In genomic region chr4:106472335-106472734, GRCm38 (mm10) we compare ENCODE assay signal across 8 mouse cellular contexts. TPM values are rescaled to one million over a fixed set of nuclear protein-coding genes. Genes with fewer than 3 reads are reported as not detected.
DNase-seq lines count a peak whose midpoint lies in the region; ATAC-seq and TF ChIP-seq lines count a peak whose summit lies in the region.

No protein-coding gene starts in this region.

- H3K36me3 ChIP-seq in kidney, adult 2 months (ENCODE audit: control insufficient read depth, insufficient read depth, low read length): no peaks in the 10 kb centered on the region
- no peaks in the 10 kb centered on the region for H3K36me3 ChIP-seq in limb, embryonic 10.5 days
- H3K36me3 ChIP-seq in neural tube, embryonic 12.5 days: no peaks in the 10 kb centered on the region

- DNase-seq in urinary bladder, postnatal 14 days (ENCODE audit: low spot score): peak; percentile 63
- no peak for DNase-seq in urinary bladder, postnatal 10 days (ENCODE audit: low spot score)
- peak; percentile 84 to 90 for DNase-seq in cerebellum, postnatal 10 days
- DNase-seq in frontal cortex, postnatal 25 days (ENCODE audit: low spot score in 2 of 2): peak; percentile 41 to 60
- DNase-seq in kidney, adult 2 months: peak; percentile 81
- DNase-seq in limb, embryonic 10.5 days (ENCODE audit: low spot score): peak; percentile 63
- peak; percentile 19 to 24 for DNase-seq in thymus, postnatal 36 days

- no peaks in the 10 kb centered on the region for H3K4me1 ChIP-seq in kidney, adult 2 months (ENCODE audit: control insufficient read depth, insufficient read depth, low read length)
- no peaks in the 10 kb centered on the region for H3K4me1 ChIP-seq in limb, embryonic 10.5 days
- H3K4me1 ChIP-seq in neural tube, embryonic 12.5 days: no peaks in the 10 kb centered on the region

- H3K27ac ChIP-seq in kidney, adult 2 months (ENCODE audit: insufficient read depth, low read depth, low read length): no peak overlapping the region
- H3K27ac ChIP-seq in limb, embryonic 10.5 days: no peak overlapping the region
- H3K27ac ChIP-seq in neural tube, embryonic 12.5 days: no peak overlapping the region

- peak; percentile 49; the same call in 1 of the 2 replicates for ATAC-seq in neural tube, embryonic 12.5 days (ENCODE audit: low FRiP score, low read depth)

- 11% methylated on average over 3 of the region's 3 CpGs for WGBS in kidney, adult 2 months
- 14% methylated on average over 3 of the region's 3 CpGs for WGBS in limb, embryonic 10.5 days
- 16% methylated on average over 3 of the region's 3 CpGs for WGBS in neural tube, embryonic 12.5 days

- H3K4me2 ChIP-seq in neural tube, embryonic 12.5 days (replicated peaks): no peak overlapping the region

- no peak for TF ChIP-seq POLR2A in kidney, adult 2 months (IDR thresholded peaks at IDR 0.05; ENCODE audit: low read depth, low read length)

- H3K27me3 ChIP-seq in kidney, adult 2 months (replicated peaks; ENCODE audit: control insufficient read depth, insufficient read depth, low read length): no peaks in the 10 kb centered on the region
- no peaks in the 10 kb centered on the region for H3K27me3 ChIP-seq in limb, embryonic 10.5 days (ENCODE audit: low read depth, poor library complexity, severe bottlenecking)
- no peaks in the 10 kb centered on the region for H3K27me3 ChIP-seq in neural tube, embryonic 12.5 days (replicated peaks)

- H3K4me3 ChIP-seq in kidney, adult 2 months (ENCODE audit: insufficient read depth, low read depth, low read length): no peak overlapping the region
- H3K4me3 ChIP-seq in limb, embryonic 10.5 days: no peak overlapping the region
- H3K4me3 ChIP-seq in neural tube, embryonic 12.5 days: no peak overlapping the region

- TF ChIP-seq CTCF in kidney, adult 2 months (conservative IDR thresholded peaks at IDR 0.05; ENCODE audit: insufficient read depth, insufficient read length, low read depth, low read length): peak; percentile 85

- no peaks in the 10 kb centered on the region for H3K9me3 ChIP-seq in limb, embryonic 10.5 days (replicated peaks)
- no peaks in the 10 kb centered on the region for H3K9me3 ChIP-seq in neural tube, embryonic 12.5 days

- no peak overlapping the region for H3K9ac ChIP-seq in neural tube, embryonic 12.5 days

RNA-seq across cellular contexts. Expression of gene Pcsk9, which starts 8.2 kb away (rescaled TPM):
- polyA plus RNA-seq in kidney, adult 2 months (2012; rRNA removed): 5.8 and 6.0 TPM in 2 replicates
- polyA plus RNA-seq in limb, embryonic 10.5 days (2016; fragmentation: Nextera tagmentation; extraction: Ambion mirVana): 2.1 and 2.8 TPM in 2 replicates
- 1.2 and 1.6 TPM in 2 replicates for polyA plus RNA-seq in neural tube, embryonic 12.5 days (2016; fragmentation: Nextera tagmentation; extraction: Ambion mirVana)

RNA-seq across cellular contexts. Expression of gene Bsnd, which starts 19.7 kb away (rescaled TPM):
- 73.6 and 78.1 TPM in 2 replicates for polyA plus RNA-seq in kidney, adult 2 months (2012; rRNA removed)
- polyA plus RNA-seq in limb, embryonic 10.5 days (2016; fragmentation: Nextera tagmentation; extraction: Ambion mirVana): not detected in 2 replicates
- not detected in 2 replicates for polyA plus RNA-seq in neural tube, embryonic 12.5 days (2016; fragmentation: Nextera tagmentation; extraction: Ambion mirVana)

Comparison
In these comparisons a context has a peak if more than half of its experiments do, and no peak if none do; other contexts are left out.
1. RNA of gene Bsnd, which starts 19.7 kb away (polyA plus RNA-seq): 73.6 to 78.1 TPM in kidney, adult 2 months; not detected in limb, embryonic 10.5 days and not detected in neural tube, embryonic 12.5 days; every median in the first group is over 10 times any median in the second.